8 mouse cellular contexts compared by ENCODE assay signal in the genomic region with DNA sequence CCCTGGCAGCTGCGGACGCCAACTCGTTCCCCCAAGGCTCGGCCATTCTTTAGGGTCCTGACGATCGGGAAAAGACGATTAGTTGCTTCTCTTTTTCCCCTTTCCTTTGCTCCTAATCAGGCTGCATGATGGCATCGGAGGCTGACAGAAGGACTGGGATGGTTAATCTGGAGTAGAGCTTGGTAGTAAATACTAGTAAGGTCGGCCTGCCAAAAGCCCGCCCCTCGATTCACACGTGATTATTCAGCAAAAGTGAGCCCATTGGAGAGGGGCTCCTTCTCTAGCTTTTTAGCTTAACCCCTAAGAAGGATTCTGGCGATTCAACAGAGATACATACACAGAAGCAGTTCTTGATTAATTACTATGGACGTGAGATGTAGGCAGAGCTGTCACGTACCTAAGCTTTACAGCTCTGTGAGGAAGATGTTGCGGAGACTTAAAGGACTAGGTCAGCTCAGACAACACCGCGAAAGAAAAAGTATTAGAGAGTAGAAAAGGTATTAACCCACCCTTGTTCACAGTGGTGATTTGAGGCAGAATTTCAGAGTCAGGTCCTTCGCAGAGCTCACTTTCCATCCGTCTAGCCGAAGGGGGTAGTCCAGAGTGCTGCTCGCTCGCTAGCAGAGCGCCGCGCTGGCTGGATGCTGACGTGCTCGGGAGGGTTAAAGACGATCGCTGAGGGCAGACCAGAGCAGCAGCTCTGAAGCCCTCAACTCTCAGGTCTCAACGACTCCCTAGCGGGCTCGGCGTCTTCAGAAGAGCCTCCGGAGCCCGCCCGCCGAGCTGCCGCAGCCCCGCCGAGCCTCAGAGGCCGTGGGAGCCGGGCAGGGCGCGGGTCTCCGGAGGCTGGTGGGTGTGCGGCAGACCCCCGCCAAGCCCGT. TPM values are rescaled to one million over a fixed set of nuclear protein-coding genes. Genes with fewer than 3 reads are reported as not detected.
DNase-seq lines count a peak whose midpoint lies in the region; ATAC-seq and TF ChIP-seq lines count a peak whose summit lies in the region.

No protein-coding gene starts in this region.

- no peak for TF ChIP-seq CTCF in brain, embryonic 14.5 days (IDR thresholded peaks at IDR 0.05; ENCODE audit: borderline replicate concordance, extremely low read depth, insufficient read depth, insufficient read length)
- no peak for TF ChIP-seq CTCF in heart, postnatal 0 days (IDR thresholded peaks at IDR 0.05; ENCODE audit: low read depth)

- peak overlapping the region; percentile 74 to 78 for H3K4me3 ChIP-seq in ES-E14 (ENCODE audit: insufficient read depth in 1 of 2, low read depth in 1 of 2, low read length in 2 of 2, poor library complexity in 1 of 2, severe bottlenecking in 1 of 2)
- H3K4me3 ChIP-seq in forebrain, embryonic 10.5 days, result peak overlapping the region; percentile 67
- H3K4me3 ChIP-seq in heart, postnatal 0 days (ENCODE audit: low read depth, low read length), result peak overlapping the region; percentile 98

- no peaks in the 10 kb centered on the region for H3K9me3 ChIP-seq in ES-E14 (ENCODE audit: control insufficient read depth, insufficient read depth, low read depth, low read length)
- H3K9me3 ChIP-seq in forebrain, embryonic 10.5 days, result no peaks in the 10 kb centered on the region
- no peaks in the 10 kb centered on the region for H3K9me3 ChIP-seq in heart, postnatal 0 days (replicated peaks; ENCODE audit: control insufficient read depth, low read length)

- peak; percentile 39 for ATAC-seq in heart, postnatal 0 days (ENCODE audit: insufficient read depth, low read depth)

- WGBS in forebrain, embryonic 10.5 days, result under 1% methylated on average over 49 of the region's 49 CpGs
- under 1% methylated on average over 39 of the region's 49 CpGs for WGBS in heart, postnatal 0 days

- peak overlapping the region; percentile 88 for H3K4me2 ChIP-seq in heart, postnatal 0 days (ENCODE audit: low read depth, low read length)

- peak; percentile 26 for DNase-seq in ES-E14 (ENCODE audit: low read depth, low spot score)
- DNase-seq in brain, embryonic 14.5 days (ENCODE audit: low read depth), result peak; percentile 85
- peak; percentile 67 for DNase-seq in forebrain, embryonic 10.5 days (ENCODE audit: extremely low spot score, low spot score)
- peak; percentile 67 for DNase-seq in heart, postnatal 0 days (ENCODE audit: low spot score)
- DNase-seq in kidney, postnatal 25 days, result peak; percentile 80 to 86
- DNase-seq in lung, postnatal 10 days, result peak; percentile 92
- DNase-seq in ovary, postnatal 14 days (ENCODE audit: low spot score), result peak; percentile 56
- DNase-seq in thymus, postnatal 4 days, result peak; percentile 70

- no peak for TF ChIP-seq EP300 in heart, postnatal 0 days (IDR thresholded peaks at IDR 0.05; ENCODE audit: low read depth)

- H3K4me1 ChIP-seq in ES-E14 (ENCODE audit: control insufficient read depth in 2 of 2, insufficient read depth in 2 of 2, low read length in 2 of 2, poor library complexity in 1 of 2), result no peaks in the 10 kb centered on the region
- H3K4me1 ChIP-seq in forebrain, embryonic 10.5 days, result peaks cover 26% of the 10 kb centered on the region
- peaks cover 13% of the 10 kb centered on the region for H3K4me1 ChIP-seq in heart, postnatal 0 days (ENCODE audit: control insufficient read depth, insufficient read depth)

- H3K36me3 ChIP-seq in ES-E14 (ENCODE audit: control insufficient read depth, insufficient read depth, low read length, poor library complexity, severe bottlenecking), result no peaks in the 10 kb centered on the region
- no peaks in the 10 kb centered on the region for H3K36me3 ChIP-seq in forebrain, embryonic 10.5 days (replicated peaks)
- no peaks in the 10 kb centered on the region for H3K36me3 ChIP-seq in heart, postnatal 0 days (replicated peaks; ENCODE audit: control insufficient read depth, insufficient read depth, low read length)

- no peak overlapping the region for H3K27ac ChIP-seq in ES-E14 (ENCODE audit: insufficient read depth, low read depth, low read length, poor library complexity, severe bottlenecking)
- H3K27ac ChIP-seq in forebrain, embryonic 10.5 days, result peak overlapping the region; percentile 96
- H3K27ac ChIP-seq in heart, postnatal 0 days (ENCODE audit: low read depth), result peak overlapping the region; percentile 100

- no peak for TF ChIP-seq POLR2A in brain, embryonic 14.5 days (IDR thresholded peaks at IDR 0.05; ENCODE audit: borderline replicate concordance, extremely low read depth, insufficient read depth, insufficient read length, poor library complexity, severe bottlenecking)

- peaks cover 71% of the 10 kb centered on the region for H3K27me3 ChIP-seq in forebrain, embryonic 10.5 days (ENCODE audit: poor library complexity, severe bottlenecking)
- no peaks in the 10 kb centered on the region for H3K27me3 ChIP-seq in heart, postnatal 0 days (ENCODE audit: control insufficient read depth, insufficient read depth, low read length)

- H3K9ac ChIP-seq in ES-E14 (ENCODE audit: insufficient read depth, low read depth, low read length, poor library complexity, severe bottlenecking), result peak overlapping the region; percentile 52
- peak overlapping the region; percentile 97 for H3K9ac ChIP-seq in heart, postnatal 0 days (replicated peaks; ENCODE audit: low read depth, low read length)

- in situ Hi-C loops in ES-E14 (cut with MboI; ENCODE audit: low sequenced_read_pairs in 2 of 2, unreplicated experiment in 2 of 2), result no loop called here

TF ChIP-seq in ES-E14, 5 proteins besides CTCF, POLR2A, EP300 and RAD21:
- TF ChIP-seq ZC3H11A (IDR thresholded peaks at IDR 0.05; ENCODE audit: borderline replicate concordance, low read depth, low read length) (no peak), CHD2 (IDR thresholded peaks at IDR 0.05; ENCODE audit: low read depth, low read length) (no peak), ZNF384 (IDR thresholded peaks at IDR 0.05; ENCODE audit: low read depth, low read length) (no peak), MAFK (IDR thresholded peaks at IDR 0.05; ENCODE audit: insufficient read depth, low read depth, low read length) (no peak), HCFC1 (IDR thresholded peaks at IDR 0.05; ENCODE audit: borderline replicate concordance, insufficient read depth, low read length) (no peak)

RNA-seq across cellular contexts. Expression of gene Cdkn2c, which starts 1.6 kb away (rescaled TPM):
- total RNA-seq in ES-E14 (2012; rRNA removed), result 0.74 and 1.3 TPM in 2 replicates
- polyA plus RNA-seq in brain, embryonic 14.5 days (2012; rRNA removed), result 7.5 and 10.9 TPM in 2 replicates
- 2.8 and 4.2 TPM in 2 replicates for polyA plus RNA-seq in forebrain, embryonic 10.5 days (2016; fragmentation: Nextera tagmentation; extraction: Ambion mirVana)
- 25.5 and 52.5 TPM in 2 replicates for total RNA-seq in heart, postnatal 0 days (2014; rRNA removed; ENCODE audit: low replicate concordance)
- polyA plus RNA-seq in heart, postnatal 0 days (2015; fragmentation: Nextera tagmentation; extraction: Ambion mirVana), result 16.6 and 17.5 TPM in 2 replicates

RNA-seq across cellular contexts. Expression of gene Faf1, which starts 11.0 kb away (rescaled TPM):
- total RNA-seq in ES-E14 (2012; rRNA removed), result 45.3 and 52.3 TPM in 2 replicates
- 23.9 and 31.7 TPM in 2 replicates for polyA plus RNA-seq in brain, embryonic 14.5 days (2012; rRNA removed)
- polyA plus RNA-seq in forebrain, embryonic 10.5 days (2016; fragmentation: Nextera tagmentation; extraction: Ambion mirVana), result 28.3 and 29.7 TPM in 2 replicates
- 26.7 and 27.4 TPM in 2 replicates for total RNA-seq in heart, postnatal 0 days (2014; rRNA removed; ENCODE audit: low replicate concordance)
- 19.4 and 20.3 TPM in 2 replicates for polyA plus RNA-seq in heart, postnatal 0 days (2015; fragmentation: Nextera tagmentation; extraction: Ambion mirVana)

Comparison
In these comparisons a context has a peak if more than half of its experiments do, and no peak if none do; other contexts are left out.
1. DNase-seq: peak in every context shown above with its lines; median percentile 92 in lung, postnatal 10 days; 85 in brain, embryonic 14.5 days; 83 in kidney, postnatal 25 days; 70 in thymus, postnatal 4 days; 67 in forebrain, embryonic 10.5 days; 67 in heart, postnatal 0 days; 56 in ovary, postnatal 14 days; 26 in ES-E14.